Mouse (Mus musculus) frontal cortex, adult 2 months (tissue): ENCODE measurements at regions not wholly inside any gene's neighbourhood (a gene's known extent, or its start where the extent isn't known, plus 50 kb on each side); places are given as distances from the start of the nearest gene placed in this dataset.
"Not testable (repeated sequence)": the region's sequence is repeated elsewhere in the genome, so short reads cannot be mapped to it uniquely, and the experiment has no call there.

Source experiments
- DNase-seq, 2 experiments: peaks; one replicate each; pipeline ENCODE4 v3.0.0; 2022; ENCODE audit warnings: low spot score in 1 of 2; ENCODE audit errors: extremely low spot score in 1 of 2

- no peak for DNase-seq
These were observed 124.5 kb upstream of the C9orf72 start for GRCm38 (mm10) chr4:35350465-35350864.

- no peak for DNase-seq
These were observed 121.6 kb upstream of the C9orf72 start for GRCm38 (mm10) chr4:35347609-35348008.

DNA sequence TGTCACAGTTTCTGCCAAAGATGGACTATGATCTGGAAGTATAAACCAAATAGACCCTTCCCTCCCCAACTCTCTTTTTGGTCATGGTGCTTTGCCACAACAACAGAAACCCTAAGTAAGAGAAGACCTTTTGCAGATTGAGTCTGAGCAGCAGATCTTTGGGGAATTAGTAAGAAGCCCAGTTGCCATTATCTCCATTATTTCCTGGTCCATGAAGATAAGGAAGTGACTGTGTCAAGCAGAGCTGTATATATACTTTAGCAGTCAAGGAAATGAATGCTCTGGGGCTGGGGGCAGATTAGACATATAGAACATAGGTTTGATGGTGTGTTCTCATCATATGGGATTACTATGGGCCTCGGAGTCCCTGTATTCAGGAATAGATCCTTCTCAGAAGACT lies 117.8 kb upstream of the C9orf72 start:
- DNase-seq = no peak

DNA sequence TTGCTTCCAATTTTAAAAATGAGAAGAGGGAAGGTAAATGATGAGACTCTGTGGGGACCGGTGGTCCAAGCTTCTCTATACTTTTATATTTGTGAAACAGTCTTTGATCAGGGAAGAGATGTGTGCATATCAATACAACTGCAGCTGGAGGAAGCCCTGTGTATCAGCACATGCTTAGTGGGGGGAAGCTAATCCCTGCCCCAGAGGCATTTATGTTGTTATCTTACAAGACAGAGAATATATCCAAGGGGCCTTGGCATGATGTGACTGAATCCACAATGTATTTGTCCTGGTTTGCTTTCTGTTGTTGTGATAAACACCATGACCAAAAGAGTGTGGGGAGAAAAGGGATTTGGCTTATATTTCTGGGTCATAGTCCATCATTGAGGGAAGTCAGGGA lies 105.2 kb upstream of the C9orf72 start:
- DNase-seq = no peak

DNA sequence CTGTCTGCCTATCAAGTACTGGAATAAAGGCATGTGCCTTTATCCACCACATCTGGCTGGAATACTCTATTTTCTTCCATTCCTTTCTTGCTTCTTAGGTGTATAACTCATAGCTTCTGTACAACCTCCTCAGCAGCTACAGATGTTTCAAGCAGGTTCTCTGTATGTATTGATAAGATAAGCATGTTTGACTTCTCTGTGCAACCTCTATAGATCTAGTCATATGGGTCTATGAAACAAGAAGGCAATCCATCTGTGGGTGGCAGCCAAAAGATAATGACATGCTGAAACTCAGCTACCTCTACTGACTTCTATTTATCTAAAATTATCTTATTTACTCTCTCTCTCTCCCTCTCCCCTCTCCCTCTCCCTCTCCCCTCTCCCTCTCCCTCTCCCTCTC lies 99.3 kb upstream of the C9orf72 start:
- no peak for DNase-seq

DNA sequence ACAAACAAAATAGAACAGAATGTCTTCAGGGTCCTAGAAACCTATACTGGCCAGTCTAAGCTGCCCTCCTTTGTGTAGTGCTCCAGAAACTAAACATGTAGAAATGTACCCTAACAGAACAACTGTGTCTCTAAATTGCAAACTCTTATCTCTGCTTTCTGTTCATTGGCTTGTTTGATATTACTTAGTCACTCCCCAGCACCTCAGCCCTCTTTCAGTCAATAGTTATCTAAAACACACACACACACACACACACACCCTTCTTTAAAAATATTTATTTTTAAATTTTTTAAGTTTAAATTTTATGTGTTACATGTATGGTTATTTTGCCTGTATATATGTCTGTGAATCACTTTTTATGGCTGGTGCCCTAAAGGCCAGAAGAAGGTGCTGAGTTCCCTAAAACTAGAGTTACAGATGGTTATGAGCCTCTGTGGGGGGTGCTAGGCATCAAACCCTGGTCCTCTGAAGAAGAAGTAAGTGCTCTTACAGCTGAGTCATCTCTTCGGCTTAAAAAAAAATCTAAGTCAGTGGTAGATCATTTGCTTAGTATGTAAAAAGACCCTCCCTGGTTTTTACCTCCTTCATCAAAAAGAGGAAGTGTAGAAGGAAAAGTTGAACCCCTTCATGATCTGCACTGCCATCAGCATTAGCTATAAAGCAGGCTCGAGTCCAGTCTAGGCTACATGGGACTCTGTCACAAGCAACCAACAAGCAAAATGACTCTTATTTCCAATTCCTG lies 96.6 kb upstream of the C9orf72 start:
- DNase-seq = no peak

GRCm38 (mm10) chr4:35310396-35310977 lies 84.5 kb upstream of the C9orf72 start:
- DNase-seq = peak in 1 of 2 experiments; percentile 35

DNA sequence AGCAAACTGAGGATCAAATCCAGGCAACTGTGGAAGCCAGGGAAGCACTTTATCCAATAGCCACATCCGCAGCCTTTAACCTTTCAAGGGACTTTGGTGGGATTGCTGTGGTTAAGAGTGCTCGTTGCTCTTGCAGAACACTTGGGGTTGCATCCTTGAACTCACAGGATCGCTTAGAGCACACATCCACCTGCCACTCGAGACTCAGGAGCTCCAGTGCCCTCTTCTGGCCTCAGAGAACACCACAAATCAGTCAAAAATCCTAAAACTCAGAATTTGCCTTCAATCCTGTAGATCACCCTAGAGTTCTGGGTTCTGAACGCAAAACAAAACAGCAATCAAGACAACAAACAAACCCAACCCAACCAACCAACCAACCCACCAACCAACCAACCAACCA lies 82.2 kb upstream of the C9orf72 start:
- DNase-seq = no peak

DNA sequence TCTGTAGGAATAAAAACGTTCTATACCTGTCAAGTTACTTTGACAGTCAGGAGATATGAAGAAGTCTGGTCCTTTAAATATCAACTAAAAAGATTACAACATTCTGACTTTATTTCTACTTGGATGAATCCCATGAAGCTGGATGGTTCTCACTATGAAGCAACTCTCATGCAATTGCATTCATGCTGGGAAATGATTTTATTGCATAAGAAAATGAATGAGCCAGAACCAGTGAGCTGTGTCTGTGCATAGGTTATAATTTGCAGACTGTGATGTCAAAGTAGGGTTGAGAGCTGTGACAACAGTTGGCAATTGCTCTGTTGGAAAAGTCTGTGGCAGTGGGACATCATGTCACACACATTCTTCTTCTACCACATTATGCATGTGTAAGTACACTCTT lies 79.2 kb upstream of the C9orf72 start:
- DNase-seq = no peak

DNA sequence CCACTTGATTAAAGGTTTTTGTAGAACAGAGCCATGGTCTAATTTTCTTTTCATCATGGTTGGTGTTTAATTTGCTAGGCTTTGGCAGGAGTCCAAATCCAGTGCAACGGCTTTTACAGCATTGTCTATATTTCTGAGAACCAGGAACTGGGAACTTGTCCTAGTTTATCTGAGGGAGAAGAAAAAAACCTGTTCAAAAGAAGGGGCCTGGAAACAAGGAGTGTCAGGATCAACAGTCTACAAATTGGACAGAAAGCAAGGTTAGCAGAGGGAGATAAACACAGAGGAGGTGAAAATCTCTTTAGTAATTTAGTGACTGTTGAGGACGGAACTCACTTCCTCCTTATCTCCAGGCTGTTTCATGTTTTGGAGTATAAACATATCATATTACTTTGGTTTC lies 74.9 kb upstream of the C9orf72 start:
- DNase-seq = peak in 1 of 2 experiments; percentile 26

GRCm38 (mm10) chr4:35300374-35300773 lies 74.4 kb upstream of the C9orf72 start:
- DNase-seq = not testable (repeated sequence)

DNA sequence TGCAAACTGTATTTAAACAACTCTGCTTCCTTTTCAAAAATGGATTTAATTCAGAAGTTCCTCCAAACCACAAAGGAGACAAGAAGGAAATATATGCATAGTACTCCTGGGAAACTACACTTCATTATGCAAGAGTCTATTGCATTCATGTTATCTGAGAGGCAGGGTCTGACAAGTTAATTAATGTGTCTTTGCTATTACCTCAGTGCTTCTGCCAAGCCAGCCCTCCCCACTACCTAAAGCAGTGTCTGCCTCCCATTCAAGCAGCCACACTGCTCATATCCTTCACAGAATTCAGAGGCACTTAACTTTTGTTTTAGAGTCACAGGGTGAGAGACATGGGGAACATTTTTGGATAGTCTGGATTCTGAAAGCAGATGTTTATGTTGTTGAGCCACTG lies 58.6 kb upstream of the C9orf72 start:
- DNase-seq = no peak
